Mouse (Mus musculus): ENCODE data around the gene Zbtb24.

- TF ChIP-seq CTCF (IDR thresholded peaks at IDR 0.05; ENCODE audit: borderline replicate concordance, extremely low read depth, insufficient read depth, insufficient read length) (no peak), POLR2A (IDR thresholded peaks at IDR 0.05; ENCODE audit: borderline replicate concordance, extremely low read depth, insufficient read depth, insufficient read length, poor library complexity, severe bottlenecking) (no peak)
Measured at GRCm38 (mm10) chr10:41477278-41478181, 27.3 kb downstream of the Zbtb24 start.
